Mouse (Mus musculus): ENCODE results near the gene Scg5.

Gene Scg5

GRCm38 (mm10) chr2:113828943-113829882, at the start of gene Scg5:
Gene Scg5 (minus strand): TSS chr2:113829121.
- peak; percentile 98 for DNase-seq (ENCODE audit: low read depth, low spot score)

- peak; percentile 25 for DNase-seq (ENCODE audit: low read depth, low spot score)
Measured at GRCm38 (mm10) chr2:113870115-113870514, 41.2 kb upstream of the Scg5 start.

DNA sequence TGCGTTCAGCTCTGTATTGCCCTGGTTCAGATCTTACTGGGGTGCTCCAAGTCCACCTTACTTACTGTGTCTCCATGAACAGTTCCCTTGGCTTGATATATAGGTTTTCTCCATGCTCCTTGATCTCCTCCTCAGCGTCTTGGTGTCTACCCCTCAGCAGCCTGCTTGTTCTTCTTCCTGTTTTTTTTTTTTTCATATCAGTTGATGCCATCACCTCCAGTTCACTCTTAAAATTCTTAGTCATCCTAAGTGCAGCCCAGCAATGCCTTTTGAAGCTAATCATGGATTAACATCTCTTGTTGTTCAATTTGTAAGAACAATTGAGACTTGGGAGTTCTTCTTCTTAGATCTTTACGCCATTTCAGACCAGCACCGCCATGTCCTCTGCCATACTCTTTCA, 39.5 kb upstream of the Scg5 start:
- DNase-seq (ENCODE audit: low read depth, low spot score): no peak

GRCm38 (mm10) chr2:113866155-113866554, 37.2 kb upstream of the Scg5 start:
- DNase-seq (ENCODE audit: low read depth, low spot score): peak; percentile 27

DNA sequence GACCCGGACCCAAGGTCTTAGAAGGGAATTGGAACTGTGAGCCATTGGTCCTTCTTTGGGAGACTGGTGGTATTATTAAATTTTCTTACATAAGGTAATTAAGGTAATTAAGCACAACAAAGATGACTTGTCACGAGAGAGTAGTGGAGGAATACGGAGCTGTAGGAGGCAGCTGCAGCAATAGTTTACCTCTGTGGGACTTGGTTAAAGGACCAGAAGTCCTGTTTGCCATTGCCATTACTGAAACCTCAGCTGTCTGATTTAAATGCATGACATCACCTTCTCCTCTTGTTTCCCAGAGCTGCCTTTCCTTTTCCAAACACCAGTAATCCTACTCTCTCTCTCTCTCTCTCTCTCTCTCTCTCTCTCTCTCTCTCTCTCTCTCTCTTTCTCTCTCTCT, 20.2 kb upstream of the Scg5 start:
- no peak for DNase-seq (ENCODE audit: low read depth, low spot score)

DNA sequence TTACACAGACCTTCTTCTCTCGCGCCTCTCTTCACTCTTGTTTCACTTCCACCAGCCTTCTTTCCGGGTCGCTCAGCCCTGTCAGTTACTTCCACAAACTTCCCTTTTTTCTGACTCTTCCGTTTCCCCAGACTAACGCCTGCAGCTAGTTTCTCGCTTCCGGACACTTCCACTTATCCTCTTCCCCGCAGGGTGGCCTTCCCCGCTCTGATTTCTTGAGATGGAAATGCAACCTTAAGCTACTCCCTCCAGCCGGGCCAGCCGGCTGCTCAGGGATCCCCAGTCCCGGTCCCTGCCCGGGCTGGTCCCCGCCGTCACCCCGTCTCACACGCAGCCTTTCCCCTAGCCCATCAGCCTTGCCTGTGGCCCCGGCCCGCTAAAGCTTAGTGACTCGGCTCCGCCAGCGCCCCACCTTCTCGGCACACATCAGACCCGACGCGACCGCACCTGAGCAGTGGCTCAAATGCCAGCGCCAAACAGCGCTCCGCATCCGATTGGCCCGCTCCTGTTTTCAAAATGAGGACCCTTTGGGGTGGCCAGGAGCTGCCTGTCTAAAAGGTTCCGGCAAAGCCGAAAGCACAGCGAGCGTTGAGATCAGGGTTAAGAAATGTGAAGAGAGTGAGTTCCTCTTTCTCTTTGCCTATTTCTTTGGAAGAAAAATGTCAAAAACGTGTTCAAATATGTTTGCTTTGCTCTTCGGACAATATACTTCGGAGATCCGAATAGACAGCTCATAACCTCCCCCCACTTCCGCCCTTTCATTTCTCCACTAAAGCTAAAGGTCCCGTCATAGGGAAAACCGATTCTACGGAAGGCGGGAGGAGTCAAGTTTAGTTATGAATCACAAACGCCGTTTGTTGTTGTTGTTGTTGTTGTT, 19.6 kb upstream of the Scg5 start, which contains the start of gene Arhgap11a:
TSS of gene Arhgap11a (minus strand) at position 417 of the 877 bp plus-strand sequence.
- DNase-seq (ENCODE audit: low read depth, low spot score): peak; percentile 99

- no peak for DNase-seq (ENCODE audit: low read depth, low spot score)
Measured at GRCm38 (mm10) chr2:113847678-113848244, 18.8 kb upstream of the Scg5 start.

DNA sequence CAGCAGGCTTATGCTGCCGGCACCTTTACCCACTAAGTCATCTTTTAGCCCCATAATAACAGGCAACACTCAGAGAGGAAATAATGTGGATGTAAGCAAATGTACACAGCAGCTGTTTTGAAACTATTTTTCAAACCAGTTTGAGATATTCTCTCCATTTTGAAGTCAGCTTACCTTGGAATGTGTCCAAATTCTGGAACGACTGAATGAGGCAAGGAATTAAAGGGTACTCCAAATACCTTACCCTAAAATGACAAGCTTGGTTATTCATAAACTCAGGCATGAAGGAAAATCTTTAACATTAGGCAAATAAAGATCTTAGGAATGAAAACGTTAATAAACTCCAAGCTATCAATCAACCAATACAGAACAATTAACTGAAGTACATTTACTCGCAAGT, 16.2 kb upstream of the Scg5 start:
- no peak for DNase-seq (ENCODE audit: low read depth, low spot score)

DNA sequence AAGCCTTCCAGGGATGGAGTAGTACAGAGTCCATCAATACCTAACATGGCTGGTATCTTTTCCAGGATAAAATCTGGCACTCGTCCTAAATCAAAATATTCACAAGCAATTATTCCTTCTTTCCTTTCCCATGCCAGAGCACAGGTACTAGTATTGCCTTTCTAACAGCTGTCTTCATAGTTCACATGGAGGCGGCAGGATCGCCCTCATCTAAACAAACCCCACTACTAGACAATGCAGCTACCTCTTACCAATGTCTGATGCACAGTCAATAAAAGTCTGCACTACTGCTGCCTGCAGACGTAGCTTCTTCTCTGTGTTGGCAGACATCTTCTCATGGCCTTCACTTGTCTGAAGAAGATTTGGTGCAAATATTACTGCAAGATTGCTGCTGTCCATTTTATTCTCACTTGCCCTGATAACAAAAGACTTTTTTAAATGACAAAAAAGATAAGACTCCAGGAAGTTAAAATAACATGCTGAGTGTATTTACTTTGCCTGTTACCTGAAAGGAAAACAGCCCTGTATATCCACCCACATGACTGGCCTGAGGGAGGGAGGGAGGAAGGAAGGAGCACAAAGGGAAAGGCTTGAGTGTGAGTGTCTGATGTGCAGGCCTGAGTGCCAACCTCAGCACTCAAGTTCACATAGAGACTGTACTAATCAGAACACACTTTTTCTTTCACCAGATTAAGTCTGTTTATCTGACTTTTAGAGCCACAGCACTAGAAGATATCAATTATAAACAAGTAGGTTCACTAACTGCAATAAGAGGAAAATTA, 12.9 kb upstream of the Scg5 start:
- no peak for DNase-seq (ENCODE audit: low read depth, low spot score)

- DNase-seq (ENCODE audit: low read depth, low spot score): no peak
Measured at GRCm38 (mm10) chr2:113839488-113839887, 10.6 kb upstream of the Scg5 start.

GRCm38 (mm10) chr2:113835219-113835618, 6.3 kb upstream of the Scg5 start:
- no peak for DNase-seq (ENCODE audit: low read depth, low spot score)

DNA sequence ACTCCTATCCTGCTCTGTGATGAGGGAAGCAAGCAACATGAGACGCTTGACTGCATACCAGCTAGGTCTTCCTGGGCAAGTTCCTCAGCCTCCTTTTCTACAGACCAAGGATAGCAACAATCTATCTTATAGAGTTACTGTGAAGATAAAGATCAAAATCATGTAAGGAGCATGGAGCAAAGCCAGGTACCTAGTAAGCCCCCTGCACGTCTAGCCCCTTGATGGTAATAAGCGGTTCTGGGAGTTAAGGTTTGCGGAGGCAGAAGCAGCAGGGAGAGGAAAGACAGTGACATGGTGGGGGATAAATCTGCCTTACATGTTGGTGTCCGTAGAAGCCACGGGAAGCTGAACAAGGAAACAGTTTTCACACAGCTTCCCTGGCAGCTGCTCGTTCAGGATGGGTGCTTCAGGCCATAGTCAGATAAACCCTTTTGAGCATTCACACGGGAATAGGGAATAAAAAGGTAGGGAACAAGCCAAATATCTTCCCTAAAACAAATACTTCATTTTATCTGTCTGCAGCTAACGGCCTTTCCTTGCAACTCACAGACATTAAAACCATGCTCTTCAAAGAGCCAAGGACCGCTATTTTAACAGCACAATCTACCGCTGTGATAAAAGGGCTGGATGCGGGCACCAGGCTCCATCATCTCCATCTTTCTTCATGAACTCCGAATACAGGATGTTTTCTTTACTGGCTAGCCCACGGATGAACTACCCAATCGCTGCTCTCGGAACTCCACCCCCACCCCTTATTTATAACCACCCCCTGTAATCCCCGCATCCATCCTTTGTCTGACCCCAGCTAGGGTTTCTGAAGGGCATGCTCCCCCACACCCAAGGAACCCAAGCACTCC, 607 bp downstream of the Scg5 start:
- peak; percentile 59 for DNase-seq (ENCODE audit: low read depth, low spot score)

- peak; percentile 80 for DNase-seq (ENCODE audit: low read depth, low spot score)
Measured at GRCm38 (mm10) chr2:113823909-113824308, 5.0 kb downstream of the Scg5 start.

GRCm38 (mm10) chr2:113822367-113822766, 6.6 kb downstream of the Scg5 start:
- no peak for DNase-seq (ENCODE audit: low read depth, low spot score)

GRCm38 (mm10) chr2:113821176-113821734, 7.7 kb downstream of the Scg5 start:
- DNase-seq (ENCODE audit: low read depth, low spot score): peak; percentile 67

DNA sequence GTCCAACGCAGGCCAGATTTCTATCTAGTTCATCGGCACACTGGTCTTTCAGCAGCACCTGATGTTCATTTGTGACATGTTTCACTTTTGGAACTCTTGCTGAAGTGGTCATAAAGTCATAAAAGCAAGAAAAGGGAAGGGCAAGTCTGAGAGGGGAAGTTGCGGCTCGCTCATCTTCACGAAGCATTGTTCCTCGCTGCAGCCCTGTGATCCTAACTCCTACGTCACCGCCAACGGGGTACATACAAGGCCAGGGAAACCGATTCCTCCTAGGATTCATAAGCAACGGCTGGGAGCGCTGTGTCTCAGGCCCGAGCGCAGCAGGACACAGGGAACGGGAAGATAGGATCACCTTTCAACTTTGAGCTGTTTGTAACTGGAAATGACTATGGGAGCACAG, 8.8 kb downstream of the Scg5 start:
- DNase-seq (ENCODE audit: low read depth, low spot score): no peak

DNA sequence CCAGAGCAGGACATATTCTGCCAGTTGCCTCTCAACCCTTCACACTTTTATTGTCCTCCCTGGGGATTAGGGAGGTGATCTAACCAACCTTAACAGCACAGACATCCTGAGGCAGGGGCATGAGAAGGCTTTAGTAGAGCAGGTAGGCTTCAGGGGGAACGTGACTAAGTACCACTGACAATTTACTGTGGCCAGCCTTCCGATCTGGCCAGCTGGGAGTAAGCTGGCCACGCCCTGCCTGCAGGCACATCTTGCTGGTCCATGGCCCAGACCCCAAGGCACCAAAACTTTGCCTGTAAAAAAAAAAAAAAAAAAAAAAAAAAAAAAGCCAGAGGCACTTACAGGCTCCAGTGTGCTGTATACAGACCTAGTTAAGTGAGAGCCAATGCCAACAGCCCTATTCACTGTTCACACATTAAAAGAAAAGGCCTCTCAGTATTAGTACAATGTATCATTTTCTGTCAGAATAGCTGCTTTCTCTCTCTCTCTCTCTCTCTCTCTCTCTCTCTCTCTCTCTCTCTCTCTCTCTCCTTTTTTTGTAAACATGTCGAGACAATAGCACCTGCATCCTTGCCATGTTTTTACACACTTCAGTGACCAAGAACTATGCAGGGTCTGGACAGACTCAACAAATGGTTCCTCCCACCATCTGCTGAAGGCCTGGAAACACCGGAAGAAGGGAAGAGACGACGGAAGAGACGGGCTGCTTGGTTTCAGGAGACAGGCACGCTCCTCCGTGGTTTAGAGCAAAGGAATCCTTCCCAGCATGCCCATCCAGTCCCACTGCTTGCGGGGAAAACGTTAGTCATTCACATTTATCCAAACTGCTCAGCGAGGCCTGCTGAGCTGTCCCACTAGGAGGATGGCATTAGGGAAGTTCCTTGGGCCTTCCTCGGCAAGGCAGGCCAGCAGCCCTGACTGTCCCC, 11.0 kb downstream of the Scg5 start:
- DNase-seq (ENCODE audit: low read depth, low spot score): peak; percentile 68

- DNase-seq (ENCODE audit: low read depth, low spot score): peak; percentile 67
Measured at GRCm38 (mm10) chr2:113807640-113808039, 21.3 kb downstream of the Scg5 start.
